Mouse (Mus musculus): ENCODE measurements around the gene Fam3c.

The Fam3c gene

GRCm38 (mm10) chr6:22356086-22356507 lies at the start of gene Fam3c:
Gene Fam3c (minus strand): TSS chr6:22356243.
- DNase-seq (ENCODE audit: low read depth, low spot score) = peak; percentile 85

GRCm38 (mm10) chr6:22405021-22405420 lies 49.0 kb upstream of the Fam3c start:
- DNase-seq (ENCODE audit: low read depth, low spot score) = no peak

- no peak for DNase-seq (ENCODE audit: low read depth, low spot score)
Measured at GRCm38 (mm10) chr6:22403736-22404135, 47.7 kb upstream of the Fam3c start.

- DNase-seq (ENCODE audit: low read depth, low spot score) = no peak
Measured at GRCm38 (mm10) chr6:22403317-22403716, 47.3 kb upstream of the Fam3c start.

GRCm38 (mm10) chr6:22402548-22403164 lies 46.6 kb upstream of the Fam3c start:
- no peak for DNase-seq (ENCODE audit: low read depth, low spot score)

- DNase-seq (ENCODE audit: low read depth, low spot score) = no peak
Measured at GRCm38 (mm10) chr6:22402037-22402436, 46.0 kb upstream of the Fam3c start.

- DNase-seq (ENCODE audit: low read depth, low spot score) = no peak
Measured at GRCm38 (mm10) chr6:22398079-22398774, 42.2 kb upstream of the Fam3c start.

GRCm38 (mm10) chr6:22395207-22395606 lies 39.2 kb upstream of the Fam3c start:
- no peak for DNase-seq (ENCODE audit: low read depth, low spot score)

- DNase-seq (ENCODE audit: low read depth, low spot score) = no peak
Measured at GRCm38 (mm10) chr6:22390654-22391365, 34.8 kb upstream of the Fam3c start.

- no peak for DNase-seq (ENCODE audit: low read depth, low spot score)
Measured at GRCm38 (mm10) chr6:22385254-22385870, 29.3 kb upstream of the Fam3c start.

GRCm38 (mm10) chr6:22380269-22380668 lies 24.2 kb upstream of the Fam3c start:
- no peak for DNase-seq (ENCODE audit: low read depth, low spot score)

- DNase-seq (ENCODE audit: low read depth, low spot score) = no peak
Measured at GRCm38 (mm10) chr6:22379831-22380230, 23.8 kb upstream of the Fam3c start.

GRCm38 (mm10) chr6:22378462-22378861 lies 22.4 kb upstream of the Fam3c start:
- DNase-seq (ENCODE audit: low read depth, low spot score) = no peak

- DNase-seq (ENCODE audit: low read depth, low spot score) = no peak
Measured at GRCm38 (mm10) chr6:22374791-22375190, 18.7 kb upstream of the Fam3c start.

GRCm38 (mm10) chr6:22373476-22373875 lies 17.4 kb upstream of the Fam3c start:
- DNase-seq (ENCODE audit: low read depth, low spot score) = no peak

GRCm38 (mm10) chr6:22366977-22367376 lies 10.9 kb upstream of the Fam3c start:
- DNase-seq (ENCODE audit: low read depth, low spot score) = no peak

- no peak for DNase-seq (ENCODE audit: low read depth, low spot score)
Measured at GRCm38 (mm10) chr6:22363590-22363989, 7.5 kb upstream of the Fam3c start.

GRCm38 (mm10) chr6:22361941-22362340 lies 5.9 kb upstream of the Fam3c start:
- DNase-seq (ENCODE audit: low read depth, low spot score) = no peak

- DNase-seq (ENCODE audit: low read depth, low spot score) = no peak
Measured at GRCm38 (mm10) chr6:22359019-22359418, 3.0 kb upstream of the Fam3c start.

GRCm38 (mm10) chr6:22357351-22357750 lies 1.3 kb upstream of the Fam3c start:
- DNase-seq (ENCODE audit: low read depth, low spot score) = no peak

- no peak for DNase-seq (ENCODE audit: low read depth, low spot score)
Measured at GRCm38 (mm10) chr6:22355396-22356085, 502 bp downstream of the Fam3c start.

GRCm38 (mm10) chr6:22354675-22355074 lies 1.4 kb downstream of the Fam3c start:
- no peak for DNase-seq (ENCODE audit: low read depth, low spot score)

All from retina, adult 2 months (tissue).